Comparison of ENCODE assay signal across 20 mouse cellular contexts in the genomic region with DNA sequence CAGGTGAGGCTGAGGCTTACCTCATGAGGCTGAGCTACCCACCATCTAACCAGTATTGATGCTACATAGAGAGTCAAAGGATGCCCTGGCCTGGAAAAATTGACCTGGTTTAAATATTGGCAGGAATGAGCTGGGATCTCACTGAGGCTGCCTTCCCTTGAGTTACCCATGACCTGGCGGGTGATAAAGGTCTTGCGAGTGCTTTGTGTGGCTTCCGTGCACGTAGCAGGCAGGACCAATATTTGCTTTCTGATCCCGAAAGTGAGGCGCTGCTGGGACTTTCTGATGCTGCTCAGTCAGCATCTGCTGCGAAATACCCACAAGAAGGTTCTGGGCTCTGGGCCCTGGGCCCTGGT.
DNase-seq lines count a peak whose midpoint lies in the region; ATAC-seq and TF ChIP-seq lines count a peak whose summit lies in the region.
"Had no signal": no experiment of that assay in that cellular context is flagged by ENCODE, and none has a peak within 500 bp of the region (broad histone marks: within the 10 kb centered on the region; RNA-seq: fewer than 3 reads in every experiment).

No protein-coding gene starts in this region.

- no peaks in the 10 kb centered on the region for H3K36me3 ChIP-seq in lung, embryonic 14.5 days (ENCODE audit: insufficient read depth)
- H3K36me3 ChIP-seq in ES-E14 (ENCODE audit: control insufficient read depth, insufficient read depth, low read length, poor library complexity, severe bottlenecking), result no peaks in the 10 kb centered on the region
- H3K36me3 ChIP-seq in liver, embryonic 14.5 days (replicated peaks; ENCODE audit: control insufficient read depth, insufficient read depth, low read depth), result no peaks in the 10 kb centered on the region
- H3K36me3 ChIP-seq: embryonic facial prominence, embryonic 10.5 days; limb, embryonic 13.5 days; neural tube, embryonic 12.5 days had no signal

- TF ChIP-seq POLR2A in cerebellum, adult 2 months (IDR thresholded peaks at IDR 0.05; ENCODE audit: borderline replicate concordance, insufficient read depth, low read length), result no peak

- H3K4me2 ChIP-seq in lung, embryonic 14.5 days, result 0 out of 2 replicates have a peak overlapping the region, but pooled peaks have one; percentile 27
- no peak overlapping the region for H3K4me2 ChIP-seq in liver, embryonic 14.5 days (ENCODE audit: low read depth)
- H3K4me2 ChIP-seq: forebrain, embryonic 13.5 days; heart, embryonic 12.5 days; limb, embryonic 13.5 days; neural tube, embryonic 12.5 days had no signal

- H3K4me1 ChIP-seq in cerebellum, adult 2 months (ENCODE audit: control insufficient read depth, insufficient read depth, low read length), result peaks cover 12% of the 10 kb centered on the region
- no peaks in the 10 kb centered on the region for H3K4me1 ChIP-seq in lung, embryonic 14.5 days (ENCODE audit: insufficient read depth)
- H3K4me1 ChIP-seq in ES-E14 (ENCODE audit: control insufficient read depth in 2 of 2, insufficient read depth in 2 of 2, low read length in 2 of 2, poor library complexity in 1 of 2), result peaks cover 12 to 20% of the 10 kb centered on the region in 2 experiments
- 0 out of 4 replicates have a peak, but pooled peaks cover 0 to 2% of the 10 kb centered on the region in 2 experiments for H3K4me1 ChIP-seq in liver, embryonic 14.5 days (replicated peaks; ENCODE audit: control insufficient read depth in 2 of 2, insufficient read depth in 2 of 2, low read length in 1 of 2)
- H3K4me1 ChIP-seq: neural tube, embryonic 12.5 days had no signal

- ATAC-seq in lung, embryonic 14.5 days (ENCODE audit: insufficient read depth), result no peak
- ATAC-seq in liver, embryonic 14.5 days (ENCODE audit: insufficient read depth), result peak; percentile 23
- ATAC-seq: CD4-positive, CD25-positive, alpha-beta regulatory T cell, adult 4 months had no signal

- no peak overlapping the region for H3K9ac ChIP-seq in lung, embryonic 14.5 days
- H3K9ac ChIP-seq in ES-E14 (ENCODE audit: insufficient read depth, low read depth, low read length, poor library complexity, severe bottlenecking), result peak overlapping the region; percentile 12; the same call in 1 of the 2 replicates
- no peak overlapping the region for H3K9ac ChIP-seq in liver, embryonic 14.5 days (replicated peaks)
- H3K9ac ChIP-seq: forebrain, embryonic 13.5 days; heart, embryonic 12.5 days; limb, embryonic 13.5 days; neural tube, embryonic 12.5 days had no signal

- TF ChIP-seq EP300 in liver, embryonic 14.5 days (IDR thresholded peaks at IDR 0.05; ENCODE audit: low read depth), result no peak

- no peak overlapping the region for H3K4me3 ChIP-seq in cerebellum, adult 2 months (replicated peaks; ENCODE audit: insufficient read depth, low read depth, low read length)
- H3K4me3 ChIP-seq in lung, embryonic 14.5 days (ENCODE audit: low read depth, low read length), result no peak overlapping the region
- no peak overlapping the region for H3K4me3 ChIP-seq in ES-E14 (ENCODE audit: insufficient read depth in 1 of 2, low read depth in 1 of 2, low read length in 2 of 2, poor library complexity in 1 of 2, severe bottlenecking in 1 of 2)
- H3K4me3 ChIP-seq in liver, embryonic 14.5 days (ENCODE audit: insufficient read depth in 1 of 2, low read depth in 2 of 2, low read length in 2 of 2), result no peak overlapping the region
- H3K4me3 ChIP-seq: embryonic facial prominence, embryonic 10.5 days; forebrain, embryonic 13.5 days; heart, embryonic 12.5 days; limb, embryonic 13.5 days; neural tube, embryonic 12.5 days had no signal

- H3K27me3 ChIP-seq in cerebellum, adult 2 months (ENCODE audit: control insufficient read depth, insufficient read depth, low read length), result no peaks in the 10 kb centered on the region
- no peaks in the 10 kb centered on the region for H3K27me3 ChIP-seq in lung, embryonic 14.5 days (ENCODE audit: insufficient read depth, low read length)
- H3K27me3 ChIP-seq in liver, embryonic 14.5 days (ENCODE audit: control insufficient read depth, insufficient read depth, low read length), result no peaks in the 10 kb centered on the region
- H3K27me3 ChIP-seq: forebrain, embryonic 13.5 days; heart, embryonic 12.5 days; limb, embryonic 13.5 days; neural tube, embryonic 12.5 days had no signal

- no peak for TF ChIP-seq CTCF in cerebellum, adult 2 months (IDR thresholded peaks at IDR 0.05; ENCODE audit: borderline replicate concordance, insufficient read depth, low read depth, low read length)
- no peak for TF ChIP-seq CTCF in lung, embryonic 14.5 days (IDR thresholded peaks at IDR 0.05; ENCODE audit: low read depth)
- no peak for TF ChIP-seq CTCF in liver, embryonic 14.5 days (IDR thresholded peaks at IDR 0.05; ENCODE audit: low read depth)

- 13% methylated on average over 7 of the region's 7 CpGs for WGBS in cerebellum, adult 2 months
- 66% methylated on average over 7 of the region's 7 CpGs for WGBS in lung, embryonic 14.5 days
- 71% methylated on average over 7 of the region's 7 CpGs for WGBS in liver, embryonic 14.5 days (ENCODE audit: insufficient replicate concordance)

- H3K27ac ChIP-seq in cerebellum, adult 2 months (ENCODE audit: insufficient read depth, low read length), result no peak overlapping the region
- peak overlapping the region; percentile 86 for H3K27ac ChIP-seq in lung, embryonic 14.5 days (ENCODE audit: low read depth)
- peak overlapping the region; percentile 77 for H3K27ac ChIP-seq in ES-E14 (ENCODE audit: insufficient read depth, low read depth, low read length, poor library complexity, severe bottlenecking)
- no peak overlapping the region for H3K27ac ChIP-seq in liver, embryonic 14.5 days
- H3K27ac ChIP-seq: embryonic facial prominence, embryonic 10.5 days; forebrain, embryonic 13.5 days; limb, embryonic 13.5 days; macrophage; neural tube, embryonic 12.5 days had no signal

- DNase-seq in cerebellum, adult 2 months, result peak; percentile 11 to 32
- no peak for DNase-seq in cerebellum, postnatal 4 days (ENCODE audit: low spot score in 2 of 2)
- no peak for DNase-seq in lung, embryonic 14.5 days
- no peak for DNase-seq in lung, postnatal 25 days (ENCODE audit: low spot score)
- no peak for DNase-seq in ES-E14 (ENCODE audit: low read depth, low spot score)
- DNase-seq in liver, embryonic 14.5 days (ENCODE audit: low read depth in 3 of 3, low spot score in 3 of 3), result peak in 2 of 3 experiments; percentile 10 to 16
- no peak for DNase-seq in embryo, embryonic 10.5 days (ENCODE audit: low spot score)
- DNase-seq in frontal cortex, postnatal 36 days (ENCODE audit: low spot score in 2 of 2), result no peak
- DNase-seq: adrenal gland, adult 8-10 months; gastrocnemius, postnatal 36 days; heart, postnatal 36 days; kidney, postnatal 25 days; thymus, postnatal 4 days had no signal

- in situ Hi-C loops in ES-E14 (cut with MboI; ENCODE audit: low sequenced_read_pairs in 2 of 2, unreplicated experiment in 2 of 2), result loop anchor here in 1 of 2 experiments (5.0 kb wide), 1 partner anchor 134 kb away; no protein-coding TSS in a partner anchor

- peaks cover 4% of the 10 kb centered on the region; the same call in 1 of the 2 replicates for H3K9me3 ChIP-seq in lung, embryonic 14.5 days (ENCODE audit: low read depth, low read length)
- no peaks in the 10 kb centered on the region for H3K9me3 ChIP-seq in ES-E14 (ENCODE audit: control insufficient read depth, insufficient read depth, low read depth, low read length)
- H3K9me3 ChIP-seq in liver, embryonic 14.5 days (ENCODE audit: control insufficient read depth, low read length), result no peaks in the 10 kb centered on the region

TF ChIP-seq in ES-E14, 5 proteins besides CTCF, POLR2A, EP300 and RAD21:
- TF ChIP-seq MAFK (IDR thresholded peaks at IDR 0.05; ENCODE audit: insufficient read depth, low read depth, low read length) (no peak), CHD2 (IDR thresholded peaks at IDR 0.05; ENCODE audit: low read depth, low read length) (no peak), ZC3H11A (IDR thresholded peaks at IDR 0.05; ENCODE audit: borderline replicate concordance, low read depth, low read length) (no peak), ZNF384 (IDR thresholded peaks at IDR 0.05; ENCODE audit: low read depth, low read length) (no peak), HCFC1 (IDR thresholded peaks at IDR 0.05; ENCODE audit: borderline replicate concordance, insufficient read depth, low read length) (no peak)
TF ChIP-seq in ES-E14: peak in this region for 0.

Comparison
In these comparisons a context has a peak if more than half of its experiments do, and no peak if none do; other contexts are left out.
1. DNase-seq: peak in cerebellum, adult 2 months (2 of 2) and liver, embryonic 14.5 days (2 of 3); none in cerebellum, postnatal 4 days (0 of 2), lung, embryonic 14.5 days (single experiment), lung, postnatal 25 days (single experiment), ES-E14 (single experiment), embryo, embryonic 10.5 days (single experiment) and frontal cortex, postnatal 36 days (0 of 2).
2. H3K27ac ChIP-seq: peak in lung, embryonic 14.5 days (single experiment) and ES-E14 (single experiment); none in cerebellum, adult 2 months (single experiment) and liver, embryonic 14.5 days (single experiment).